Mouse (Mus musculus) heart, postnatal 0 days (tissue): ENCODE measurements around the gene Saal1. TPM values are rescaled to one million over a fixed set of nuclear protein-coding genes. Genes with fewer than 3 reads are reported as not detected.
"Not testable (repeated sequence)": the region's sequence is repeated elsewhere in the genome, so short reads cannot be mapped to it uniquely, and the experiment has no call there.

Experiments
- ATAC-seq: fragments of 200-750 bp; cut with Nextera tagmentation; 2 replicates; pipeline ENCODE4 v1.8.0; 2017; ENCODE audit warnings: low read depth, moderate number of reproducible peaks, moderate library complexity; ENCODE audit not compliant: insufficient read depth
- DNase-seq: peaks from one replicate; pipeline ENCODE4 v3.0.0-alpha.2; 2016; ENCODE audit warnings: low spot score
- H3K27ac ChIP-seq: fragments of 300-500 bp; sonication (generic); 2 replicates; pipeline ENCODE4 v1.5.1; 2014; ENCODE audit warnings: low read depth, mild to moderate bottlenecking
- H3K27me3 ChIP-seq: fragments of 300-500 bp; sonication (generic); 2 replicates; pipeline ENCODE4 v1.6.1; 2014; ENCODE audit warnings: low read length, mixed read lengths; ENCODE audit not compliant: control insufficient read depth, insufficient read depth
- H3K36me3 ChIP-seq: fragments of 300-500 bp; sonication (generic); replicated peaks from 2 replicates; pipeline ENCODE4 v1.6.1; 2014; ENCODE audit warnings: low read length, mixed read lengths; ENCODE audit not compliant: control insufficient read depth, insufficient read depth
- H3K4me1 ChIP-seq: fragments of 300-500 bp; sonication (generic); 2 replicates; pipeline ENCODE4 v1.6.1; 2014; ENCODE audit warnings: antibody characterized with exemption; ENCODE audit not compliant: control insufficient read depth, insufficient read depth
- H3K4me2 ChIP-seq: fragments of 300-500 bp; sonication (generic); 2 replicates; pipeline ENCODE4 v1.6.1; 2014; ENCODE audit warnings: low read depth, mild to moderate bottlenecking, low read length, moderate library complexity
- H3K4me3 ChIP-seq: fragments of 300-500 bp; sonication (generic); 2 replicates; pipeline ENCODE4 v1.5.1; 2014; ENCODE audit warnings: low read depth, low read length
- H3K9ac ChIP-seq: fragments of 300-500 bp; sonication (generic); replicated peaks from 2 replicates; pipeline ENCODE4 v1.6.1; 2014; ENCODE audit warnings: low read depth, low read length, mixed read lengths
- H3K9me3 ChIP-seq: fragments of 300-500 bp; sonication (generic); replicated peaks from 2 replicates; pipeline ENCODE4 v1.6.1; 2016; ENCODE audit warnings: low read length; ENCODE audit not compliant: control insufficient read depth
- CTCF ChIP-seq: IDR thresholded peaks from 2 replicates; pipeline ENCODE4 v1.5.1; 2016; ENCODE audit warnings: antibody characterized with exemption, control low read depth, low read depth
- EP300 ChIP-seq: IDR thresholded peaks from 2 replicates; pipeline ENCODE4 v1.6.1; 2016; ENCODE audit warnings: antibody characterized with exemption, low read depth
- whole genome bisulfite sequencing: fragments of 180-500 bp; shearing (Covaris S2); extraction: QIAGEN DNeasy Blood & Tissue Kit; methylation state at CpG from one replicate; pipeline ENCODE4 v1.1.7; 2014; 5-methylcytosine and 5-hydroxymethylcytosine counted together
- polyA plus RNA-seq: library from polyadenylated mRNA; unstranded; fragments of >200 nt; fragmentation: Nextera tagmentation; extraction: Ambion mirVana; gene quantifications from 2 replicates; pipeline ENCODE4 v1.2.1, GENCODE M21; 2015
- total RNA-seq: library from RNA; depleted of rRNA; stranded (reverse); fragments of >200 nt; gene quantifications from 2 replicates; pipeline ENCODE4 v1.2.3, GENCODE M21; 2014; ENCODE audit warnings: low replicate concordance

Saal1 gene
- total and polyA plus RNA-seq, 2 experiments from 2014 or later: 4.2 to 7.5 TPM

DNA sequence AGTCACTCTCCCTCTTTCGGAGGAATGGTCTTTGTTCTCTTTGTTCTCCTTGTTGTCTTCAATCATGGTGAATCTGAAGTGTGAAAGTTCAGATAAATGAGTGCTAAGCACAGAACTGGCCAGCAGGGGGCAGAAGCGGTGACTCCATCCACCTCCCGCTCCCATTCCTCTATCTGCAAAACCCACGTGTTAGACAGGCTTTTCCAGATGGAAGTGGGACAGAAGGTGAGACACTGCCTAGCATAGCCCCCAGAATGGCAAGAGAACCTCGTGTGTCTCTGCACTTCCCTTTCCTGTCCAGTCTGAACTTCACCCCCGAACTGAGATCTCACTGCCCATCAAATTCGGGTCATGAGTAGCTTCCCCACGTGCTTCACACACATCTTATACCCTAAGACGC, 45.2 kb downstream of the Saal1 start:
- no peak for DNase-seq
- Histone ChIP-seq H3K27ac (no peak overlapping the region), H3K27me3 (peaks cover 30% of the 10 kb centered on the region), H3K9ac (no peak overlapping the region), H3K9me3 (no peaks in the 10 kb centered on the region), H3K4me1 (no peaks in the 10 kb centered on the region), H3K36me3 (no peaks in the 10 kb centered on the region), H3K4me2 (no peak overlapping the region), H3K4me3 (no peak overlapping the region)
- 33% methylated on average over 9 of the region's 9 CpGs for WGBS
- TF ChIP-seq EP300: no peak
- TF ChIP-seq CTCF: peak; percentile 47
- no peak for ATAC-seq

DNA sequence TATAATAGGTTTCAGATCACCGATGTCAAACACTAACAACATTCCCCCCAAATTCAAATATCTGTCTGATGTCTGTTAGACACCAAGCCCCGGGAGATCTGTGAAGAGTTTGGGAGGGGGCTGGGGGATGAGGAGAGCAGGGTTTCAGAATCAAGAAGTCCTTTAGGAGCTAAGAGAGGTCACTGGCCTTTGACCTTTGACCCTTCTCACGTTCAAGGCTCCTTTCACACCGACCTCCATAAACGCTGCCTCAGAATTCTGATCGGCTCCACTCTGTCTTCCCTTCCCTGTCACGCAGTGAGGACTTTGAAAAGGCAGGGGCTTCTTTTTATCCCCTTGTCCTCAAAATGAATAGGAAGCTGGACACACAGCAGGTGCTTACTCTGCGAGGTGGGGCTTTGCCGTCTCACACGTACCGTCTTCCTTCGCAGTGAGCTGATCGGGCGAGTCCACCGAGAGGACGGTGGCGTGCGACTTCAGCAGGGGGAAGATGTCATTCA, 48.8 kb downstream of the Saal1 start:
- no peak overlapping the region for H3K9ac ChIP-seq
- no peak overlapping the region for H3K4me3 ChIP-seq
- TF ChIP-seq CTCF (no peak), EP300 (no peak)
- H3K4me2 ChIP-seq: no peak overlapping the region
- 65% methylated on average over 18 of the region's 18 CpGs for WGBS
- no peaks in the 10 kb centered on the region for H3K9me3 ChIP-seq
- no peaks in the 10 kb centered on the region for H3K4me1 ChIP-seq
- H3K27ac ChIP-seq: no peak overlapping the region
- DNase-seq: no peak
- ATAC-seq: no peak
- no peaks in the 10 kb centered on the region for H3K36me3 ChIP-seq
- H3K27me3 ChIP-seq: peaks cover 19% of the 10 kb centered on the region

DNA sequence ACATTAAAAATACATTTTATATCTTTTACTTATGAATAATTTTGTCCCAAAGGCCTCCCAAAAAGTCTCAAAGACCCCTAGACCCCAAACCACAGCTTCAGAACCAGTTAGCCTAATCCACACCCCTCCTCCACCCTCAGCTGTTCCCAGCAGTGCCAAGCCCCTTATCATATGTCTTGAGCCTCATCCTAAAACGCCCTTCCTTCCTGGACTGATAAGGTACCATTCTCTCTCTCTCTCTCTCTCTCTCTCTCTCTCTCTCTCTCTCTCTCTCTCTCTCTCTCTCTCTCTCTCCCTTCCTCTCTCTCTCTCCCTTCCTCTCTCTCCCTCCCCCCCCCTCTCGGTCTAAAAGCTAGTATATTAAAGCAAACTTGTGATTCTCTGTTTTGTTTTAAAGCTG, 58.2 kb downstream of the Saal1 start:
- Histone ChIP-seq H3K9ac (no peak overlapping the region), H3K27ac (no peak overlapping the region), H3K27me3 (no peaks in the 10 kb centered on the region), H3K9me3 (no peaks in the 10 kb centered on the region), H3K36me3 (no peaks in the 10 kb centered on the region), H3K4me3 (no peak overlapping the region), H3K4me2 (no peak overlapping the region), H3K4me1 (no peaks in the 10 kb centered on the region)
- 23% methylated on average over 2 of the region's 2 CpGs for WGBS
- DNase-seq: no peak
- ATAC-seq: no peak
- TF ChIP-seq EP300 (no peak), CTCF (no peak)

DNA sequence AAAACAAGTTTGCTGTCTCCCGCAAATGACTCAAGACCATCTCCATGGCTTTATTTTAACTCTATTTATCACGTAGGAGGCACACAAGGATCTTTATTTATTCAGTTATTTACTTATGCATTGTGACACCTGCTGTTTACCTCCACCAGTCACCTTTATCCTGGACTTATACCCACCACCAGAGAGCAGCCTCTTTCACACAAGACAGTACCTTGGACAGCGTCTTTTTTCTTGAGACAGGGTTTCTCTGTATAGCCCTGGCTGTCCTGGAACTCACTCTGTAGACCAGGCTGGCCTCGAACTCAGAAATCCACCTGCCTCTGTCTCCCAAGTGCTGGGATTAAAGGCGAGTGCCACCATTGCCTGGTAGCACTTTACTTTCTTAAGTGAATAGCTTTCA, 60.2 kb downstream of the Saal1 start:
- WGBS: 40% methylated on average over 5 of the region's 5 CpGs
- not testable (repeated sequence) for H3K9ac ChIP-seq, ATAC-seq, H3K27ac ChIP-seq, H3K9me3 ChIP-seq, H3K4me3 ChIP-seq, H3K27me3 ChIP-seq, H3K4me1 ChIP-seq, H3K4me2 ChIP-seq, H3K36me3 ChIP-seq, DNase-seq

DNA sequence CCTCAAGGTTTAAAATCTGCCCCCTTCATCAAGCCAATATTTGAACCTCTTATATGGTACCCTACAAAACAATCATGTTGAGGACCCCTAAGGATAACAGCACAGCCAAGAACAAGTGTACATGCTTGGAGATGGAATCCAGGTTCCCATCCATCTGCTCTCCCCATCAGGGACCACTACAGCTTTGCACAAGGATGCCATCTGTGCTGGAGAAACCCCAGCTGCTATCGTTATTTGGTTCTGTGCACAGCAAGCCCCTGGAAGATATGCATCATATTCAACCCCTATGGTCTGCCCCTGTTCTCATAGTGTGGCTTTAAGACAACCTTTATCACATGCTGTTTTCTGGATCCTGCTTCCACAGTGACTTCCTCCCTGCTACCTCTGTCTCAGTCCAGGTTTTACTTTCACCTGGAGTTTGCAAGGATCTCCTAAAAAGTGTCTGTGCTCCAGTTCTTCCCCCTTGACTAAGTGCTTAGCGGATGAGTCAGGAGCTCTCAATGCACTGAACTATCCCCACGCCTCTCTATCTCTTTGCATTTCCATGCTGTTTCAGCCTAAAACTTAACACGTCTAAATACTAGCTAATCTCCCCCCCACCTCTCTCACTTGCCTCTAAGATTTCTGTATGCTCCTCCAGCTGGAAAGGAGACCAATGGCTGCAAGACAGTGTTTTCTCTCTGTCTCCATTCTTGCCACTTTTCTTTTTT, 61.9 kb downstream of the Saal1 start:
- Histone ChIP-seq H3K36me3 (no peaks in the 10 kb centered on the region), H3K27ac (no peak overlapping the region), H3K27me3 (no peaks in the 10 kb centered on the region), H3K4me1 (no peaks in the 10 kb centered on the region), H3K9ac (no peak overlapping the region), H3K4me2 (no peak overlapping the region), H3K4me3 (no peak overlapping the region), H3K9me3 (no peaks in the 10 kb centered on the region)
- no peak for DNase-seq
- no peak for TF ChIP-seq EP300
- ATAC-seq: no peak
- WGBS: 54% methylated on average over 4 of the region's 4 CpGs

DNA sequence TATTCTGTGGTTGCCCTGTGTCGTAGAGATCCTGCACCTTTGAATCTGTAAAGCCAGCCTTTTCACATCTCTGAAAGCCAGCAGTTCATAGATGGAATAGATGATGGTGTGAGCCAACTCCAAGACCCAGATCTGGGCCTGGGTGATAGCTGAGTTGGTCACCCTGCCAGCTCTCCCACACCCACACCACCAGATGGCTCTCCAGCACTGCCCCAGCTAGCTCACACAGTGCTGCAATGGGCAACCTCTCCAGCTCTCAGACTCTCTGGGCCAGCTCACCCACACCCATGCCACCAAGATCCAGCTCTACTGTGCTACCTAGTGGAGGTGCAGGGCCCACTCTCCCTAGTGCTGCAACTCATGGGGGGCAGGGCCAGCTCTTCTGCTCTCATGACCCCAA, 67.3 kb downstream of the Saal1 start:
- DNase-seq: no peak
- no peak for ATAC-seq

More for the DNA sequence above, 67.3 kb downstream of the Saal1 start:
- Histone ChIP-seq H3K27me3 (no peaks in the 10 kb centered on the region), H3K9me3 (no peaks in the 10 kb centered on the region), H3K4me1 (peaks cover 4% of the 10 kb centered on the region; the same call in 1 of the 2 replicates), H3K9ac (no peak overlapping the region), H3K36me3 (no peaks in the 10 kb centered on the region), H3K4me2 (no peak overlapping the region), H3K27ac (no peak overlapping the region), H3K4me3 (no peak overlapping the region)
- TF ChIP-seq CTCF (no peak), EP300 (no peak)
- WGBS: 85% methylated on average over 1 of the region's 1 CpGs
